Mouse (Mus musculus) hindbrain, embryonic 16.5 days (tissue): Measurements from ENCODE around the gene Slc30a7. TPM values are rescaled to one million over a fixed set of nuclear protein-coding genes. Genes with fewer than 3 reads are reported as not detected.

Experiments
- ATAC-seq: fragments of 200-750 bp; cut with Nextera tagmentation; 2 replicates; pipeline ENCODE4 v1.8.0; 2017; ENCODE audit warnings: moderate TSS enrichment, moderate library complexity
- H3K27ac ChIP-seq: fragments of 300-500 bp; sonication (generic); 2 replicates; pipeline ENCODE4 v1.5.1; 2014; ENCODE audit warnings: low read depth, mild to moderate bottlenecking, control low read depth, low read length, moderate library complexity
- H3K27me3 ChIP-seq: fragments of 300-500 bp; sonication (generic); replicated peaks from 2 replicates; pipeline ENCODE4 v1.6.1; 2014; ENCODE audit warnings: low read length; ENCODE audit not compliant: control insufficient read depth, insufficient read depth
- H3K36me3 ChIP-seq: fragments of 300-500 bp; sonication (generic); 2 replicates; pipeline ENCODE4 v1.6.1; 2014; ENCODE audit warnings: mild to moderate bottlenecking, low read length, moderate library complexity, mixed read lengths; ENCODE audit not compliant: control insufficient read depth, insufficient read depth
- H3K4me1 ChIP-seq: fragments of 300-500 bp; sonication (generic); 2 replicates; pipeline ENCODE4 v1.6.1; 2014; ENCODE audit warnings: low read depth, low read length; ENCODE audit not compliant: control insufficient read depth, insufficient read depth
- H3K4me2 ChIP-seq: fragments of 300-500 bp; sonication (generic); 2 replicates; pipeline ENCODE4 v1.6.1; 2014; ENCODE audit warnings: mild to moderate bottlenecking, low read length, control low read depth, moderate library complexity
- H3K4me3 ChIP-seq: fragments of 300-500 bp; sonication (generic); 2 replicates; pipeline ENCODE4 v1.5.1; 2014; ENCODE audit warnings: mild to moderate bottlenecking, low read length, control low read depth, moderate library complexity
- H3K9ac ChIP-seq: fragments of 300-500 bp; sonication (generic); 2 replicates; pipeline ENCODE4 v1.6.1; 2014; ENCODE audit warnings: low read depth, mild to moderate bottlenecking, control low read depth, low read length, moderate library complexity
- H3K9me3 ChIP-seq: fragments of 300-500 bp; sonication (generic); 2 replicates; pipeline ENCODE4 v1.6.1; 2014; ENCODE audit warnings: mild to moderate bottlenecking, low read length, moderate library complexity; ENCODE audit not compliant: control insufficient read depth
- WGBS: fragments of 180-500 bp; shearing (Covaris S2); extraction: QIAGEN DNeasy Blood & Tissue Kit; methylation state at CpG from one replicate; pipeline ENCODE4 v1.1.7; 2014; 5-methylcytosine and 5-hydroxymethylcytosine counted together
- polyA plus RNA-seq: library from polyadenylated mRNA; unstranded; fragments of >200 nt; fragmentation: Nextera tagmentation; extraction: Ambion mirVana; gene quantifications from 2 replicates; pipeline ENCODE4 v1.2.1, GENCODE M21; 2015

Slc30a7 gene
- 15.2 and 16.0 TPM in 2 replicates for polyA plus RNA-seq

- peaks cover 19% of the 10 kb centered on the region for H3K4me1 ChIP-seq
- no peaks in the 10 kb centered on the region for H3K36me3 ChIP-seq
- H3K27ac ChIP-seq = peak within 1 kb of the TSS; percentile 84
- peak within 1 kb of the TSS; percentile 62 for H3K4me2 ChIP-seq
- WGBS = under 1% methylated on average over 67 of the region's 67 CpGs
- no peaks in the 10 kb centered on the region for H3K27me3 ChIP-seq
- H3K9me3 ChIP-seq = no peaks in the 10 kb centered on the region
- peak; percentile 93 for ATAC-seq
- peak within 1 kb of the TSS; percentile 92 for H3K4me3 ChIP-seq
- H3K9ac ChIP-seq = peak within 1 kb of the TSS; percentile 90
Observed at GRCm38 (mm10) chr3:116006978-116007940, at the start of gene Slc30a7, which contains the start of gene Extl2. Gene Slc30a7, minus strand, starts transcription at chr3:116007406. Gene Extl2, plus strand, starts transcription at chr3:116007462.

- H3K9ac ChIP-seq = no peak overlapping the region
- no peaks in the 10 kb centered on the region for H3K36me3 ChIP-seq
- H3K27me3 ChIP-seq = no peaks in the 10 kb centered on the region
- H3K9me3 ChIP-seq = no peaks in the 10 kb centered on the region
- H3K4me3 ChIP-seq = no peak overlapping the region
- 29% methylated on average over 5 of the region's 5 CpGs for WGBS
- no peak overlapping the region for H3K27ac ChIP-seq
- H3K4me1 ChIP-seq = no peaks in the 10 kb centered on the region
- ATAC-seq = peak; percentile 42; the same call in 1 of the 2 replicates
- no peak overlapping the region for H3K4me2 ChIP-seq
Observed at GRCm38 (mm10) chr3:116047034-116047433, 39.8 kb upstream of the Slc30a7 start.

GRCm38 (mm10) chr3:116046000-116046399, 38.8 kb upstream of the Slc30a7 start:
- no peaks in the 10 kb centered on the region for H3K27me3 ChIP-seq
- no peaks in the 10 kb centered on the region for H3K9me3 ChIP-seq
- no peak overlapping the region for H3K4me3 ChIP-seq
- H3K27ac ChIP-seq = no peak overlapping the region
- 93% methylated on average over 2 of the region's 2 CpGs for WGBS
- H3K4me1 ChIP-seq = no peaks in the 10 kb centered on the region
- ATAC-seq = no peak
- no peak overlapping the region for H3K4me2 ChIP-seq
- no peaks in the 10 kb centered on the region for H3K36me3 ChIP-seq
- H3K9ac ChIP-seq = no peak overlapping the region

- H3K27ac ChIP-seq = no peak overlapping the region
- H3K36me3 ChIP-seq = no peaks in the 10 kb centered on the region
- no peaks in the 10 kb centered on the region for H3K4me1 ChIP-seq
- no peak overlapping the region for H3K9ac ChIP-seq
- 78% methylated on average over 3 of the region's 3 CpGs for WGBS
- no peaks in the 10 kb centered on the region for H3K9me3 ChIP-seq
- H3K4me2 ChIP-seq = no peak overlapping the region
- no peak overlapping the region for H3K4me3 ChIP-seq
- peak; percentile 24; the same call in 1 of the 2 replicates for ATAC-seq
- H3K27me3 ChIP-seq = no peaks in the 10 kb centered on the region
Observed at GRCm38 (mm10) chr3:116040776-116041175, 33.6 kb upstream of the Slc30a7 start.

GRCm38 (mm10) chr3:116033871-116034222, 26.6 kb upstream of the Slc30a7 start:
- ATAC-seq = peak; percentile 60
- H3K9ac ChIP-seq = no peak overlapping the region
- WGBS = 61% methylated on average over 3 of the region's 3 CpGs
- H3K36me3 ChIP-seq = no peaks in the 10 kb centered on the region
- H3K27ac ChIP-seq = no peak overlapping the region
- no peaks in the 10 kb centered on the region for H3K4me1 ChIP-seq
- H3K27me3 ChIP-seq = no peaks in the 10 kb centered on the region
- no peaks in the 10 kb centered on the region for H3K9me3 ChIP-seq
- H3K4me2 ChIP-seq = no peak overlapping the region
- no peak overlapping the region for H3K4me3 ChIP-seq

- Histone ChIP-seq H3K9me3 (no peaks in the 10 kb centered on the region), H3K4me3 (no peak overlapping the region), H3K27ac (no peak overlapping the region), H3K4me1 (no peaks in the 10 kb centered on the region), H3K27me3 (no peaks in the 10 kb centered on the region), H3K36me3 (no peaks in the 10 kb centered on the region), H3K4me2 (no peak overlapping the region), H3K9ac (no peak overlapping the region)
- 63% methylated on average over 6 of the region's 6 CpGs for WGBS
- peak; percentile 26; the same call in 1 of the 2 replicates for ATAC-seq
Observed at GRCm38 (mm10) chr3:116033218-116033870, 26.1 kb upstream of the Slc30a7 start.

- Histone ChIP-seq H3K36me3 (no peaks in the 10 kb centered on the region), H3K9ac (no peak overlapping the region), H3K4me1 (no peaks in the 10 kb centered on the region), H3K9me3 (no peaks in the 10 kb centered on the region), H3K27me3 (no peaks in the 10 kb centered on the region), H3K4me2 (no peak overlapping the region), H3K4me3 (no peak overlapping the region), H3K27ac (no peak overlapping the region)
- WGBS = 64% methylated on average over 11 of the region's 11 CpGs
- peak; percentile 56 for ATAC-seq
Observed at GRCm38 (mm10) chr3:116030152-116030788, 23.1 kb upstream of the Slc30a7 start.

- Histone ChIP-seq H3K4me3 (no peak overlapping the region), H3K36me3 (no peaks in the 10 kb centered on the region), H3K4me2 (no peak overlapping the region), H3K27ac (no peak overlapping the region), H3K27me3 (no peaks in the 10 kb centered on the region), H3K4me1 (no peaks in the 10 kb centered on the region), H3K9me3 (no peaks in the 10 kb centered on the region), H3K9ac (no peak overlapping the region)
- ATAC-seq = no peak
- WGBS = 96% methylated on average over 20 of the region's 20 CpGs
Observed at GRCm38 (mm10) chr3:116026996-116027395, 19.8 kb upstream of the Slc30a7 start.

- Histone ChIP-seq H3K4me2 (no peak overlapping the region), H3K4me1 (no peaks in the 10 kb centered on the region), H3K9me3 (no peaks in the 10 kb centered on the region), H3K36me3 (no peaks in the 10 kb centered on the region), H3K9ac (no peak overlapping the region), H3K27me3 (no peaks in the 10 kb centered on the region), H3K27ac (no peak overlapping the region), H3K4me3 (no peak overlapping the region)
- no peak for ATAC-seq
- 83% methylated on average over 10 of the region's 10 CpGs for WGBS
Observed at GRCm38 (mm10) chr3:116025701-116026100, 18.5 kb upstream of the Slc30a7 start.
